Mouse (Mus musculus): ENCODE measurements around the gene Rere.

DNA sequence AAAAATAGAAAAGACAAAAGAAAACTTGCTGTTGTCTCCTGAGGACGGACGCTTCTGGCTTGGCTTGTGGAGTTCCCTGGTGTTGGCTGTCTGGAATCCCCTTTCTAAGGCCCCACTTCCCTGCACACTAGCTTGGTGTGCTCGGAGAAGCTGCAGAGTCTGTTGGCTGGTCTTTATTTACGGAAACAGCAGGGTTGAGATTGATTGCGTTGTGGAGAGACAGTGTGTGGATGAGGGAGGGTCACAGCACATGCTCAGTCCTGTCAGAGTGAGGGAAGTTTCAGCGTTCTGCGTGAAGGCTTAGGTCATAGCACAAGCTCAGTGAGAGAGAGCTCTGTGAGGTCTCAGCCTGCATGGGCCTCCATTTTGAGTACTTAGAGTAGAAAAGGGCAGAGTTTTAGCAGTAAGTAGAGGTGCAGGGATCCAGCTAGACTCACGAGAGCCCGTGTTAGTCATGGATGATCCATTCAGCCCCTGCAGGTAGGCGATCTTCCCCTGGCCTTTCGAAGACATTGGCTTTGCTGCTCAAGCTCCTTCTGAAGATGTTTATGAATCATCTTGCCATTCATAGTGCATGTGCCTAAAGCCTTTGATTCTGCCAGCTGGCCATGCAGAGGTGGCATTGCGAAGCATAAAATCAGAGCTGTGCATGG lies 206.8 kb downstream of the Rere start:
- no peak for TF ChIP-seq CTCF (IDR thresholded peaks at IDR 0.05)
- TF ChIP-seq EP300 (IDR thresholded peaks at IDR 0.05) = no peak

All from lung, postnatal 0 days (tissue).